Mouse (Mus musculus) lung, embryonic 15.5 days (tissue): Measurements from ENCODE around the gene Lzts3. TPM values are rescaled to one million over a fixed set of nuclear protein-coding genes. Genes with fewer than 3 reads are reported as not detected.
"Not testable (repeated sequence)": the region's sequence is repeated elsewhere in the genome, so short reads cannot be mapped to it uniquely, and the experiment has no call there.

Source experiments
- ATAC-seq: fragments of 200-750 bp; cut with Nextera tagmentation; 2 replicates; pipeline ENCODE4 v1.8.0; 2017; ENCODE audit warnings: moderate number of reproducible peaks, borderline replicate concordance; ENCODE audit not compliant: low FRiP score, low TSS enrichment; ENCODE audit errors: extremely low read depth
- H3K27ac ChIP-seq: fragments of 300-500 bp; sonication (generic); 2 replicates; pipeline ENCODE4 v1.5.1; 2015; ENCODE audit warnings: moderate library complexity, mild to moderate bottlenecking, inconsistent platforms
- H3K27me3 ChIP-seq: fragments of 300-500 bp; sonication (generic); 2 replicates; pipeline ENCODE4 v1.6.1; 2015; ENCODE audit warnings: inconsistent platforms
- H3K36me3 ChIP-seq: fragments of 300-500 bp; sonication (generic); 2 replicates; pipeline ENCODE4 v1.6.1; 2015; ENCODE audit warnings: inconsistent platforms
- H3K4me1 ChIP-seq: fragments of 300-500 bp; sonication (generic); 2 replicates; pipeline ENCODE4 v1.6.1; 2015; ENCODE audit warnings: inconsistent platforms
- H3K4me2 ChIP-seq: fragments of 300-500 bp; sonication (generic); 2 replicates; pipeline ENCODE4 v1.6.1; 2015; ENCODE audit warnings: inconsistent platforms, mild to moderate bottlenecking, moderate library complexity
- H3K4me3 ChIP-seq: fragments of 300-500 bp; sonication (generic); 2 replicates; pipeline ENCODE4 v1.5.1; 2015; ENCODE audit warnings: mild to moderate bottlenecking, inconsistent platforms
- H3K9ac ChIP-seq: fragments of 300-500 bp; sonication (generic); 2 replicates; pipeline ENCODE4 v1.6.1; 2015; ENCODE audit warnings: inconsistent platforms
- H3K9me3 ChIP-seq: fragments of 300-500 bp; sonication (generic); 2 replicates; pipeline ENCODE4 v1.6.1; 2016; ENCODE audit warnings: inconsistent platforms
- WGBS: fragments of 180-500 bp; shearing (Covaris S2); methylation state at CpG from one replicate; pipeline ENCODE4 v1.1.7; 2015; 5-methylcytosine and 5-hydroxymethylcytosine counted together
- polyA plus RNA-seq: library from polyadenylated mRNA; unstranded; fragments of >200 nt; fragmentation: Nextera tagmentation; extraction: Ambion mirVana; gene quantifications from 2 replicates; pipeline ENCODE4 v1.2.1, GENCODE M21; 2015

Gene Lzts3
- polyA plus RNA-seq, 1 experiment from 2014 or later: 3.2 TPM

DNA sequence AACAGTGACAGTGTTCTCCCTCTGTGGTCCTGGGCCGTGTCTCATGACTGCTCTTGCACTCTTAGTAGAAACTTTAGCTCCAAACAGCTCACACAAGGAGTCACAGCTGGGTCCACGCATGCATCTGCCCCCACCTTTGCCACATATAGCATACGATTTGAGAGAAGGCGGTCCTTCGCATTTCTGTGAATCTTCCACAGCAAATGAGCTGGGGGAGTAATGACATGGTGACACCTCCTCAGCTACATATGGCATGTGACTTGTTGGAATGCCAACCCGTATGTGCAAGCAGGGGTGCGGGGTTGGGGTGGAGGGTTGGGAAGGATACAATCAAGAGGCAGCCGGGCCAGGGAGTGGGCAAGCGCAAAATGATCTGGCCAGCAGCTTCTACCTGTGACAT, 13.9 kb upstream of the Lzts3 start:
- WGBS: 86% methylated on average over 9 of the region's 9 CpGs
- no peaks in the 10 kb centered on the region for H3K9me3 ChIP-seq
- no peak overlapping the region for H3K9ac ChIP-seq
- H3K36me3 ChIP-seq: peaks cover 60% of the 10 kb centered on the region
- H3K27me3 ChIP-seq: no peaks in the 10 kb centered on the region
- no peak for ATAC-seq
- no peak overlapping the region for H3K4me3 ChIP-seq
- H3K27ac ChIP-seq: no peak overlapping the region
- H3K4me2 ChIP-seq: no peak overlapping the region
- no peaks in the 10 kb centered on the region for H3K4me1 ChIP-seq

DNA sequence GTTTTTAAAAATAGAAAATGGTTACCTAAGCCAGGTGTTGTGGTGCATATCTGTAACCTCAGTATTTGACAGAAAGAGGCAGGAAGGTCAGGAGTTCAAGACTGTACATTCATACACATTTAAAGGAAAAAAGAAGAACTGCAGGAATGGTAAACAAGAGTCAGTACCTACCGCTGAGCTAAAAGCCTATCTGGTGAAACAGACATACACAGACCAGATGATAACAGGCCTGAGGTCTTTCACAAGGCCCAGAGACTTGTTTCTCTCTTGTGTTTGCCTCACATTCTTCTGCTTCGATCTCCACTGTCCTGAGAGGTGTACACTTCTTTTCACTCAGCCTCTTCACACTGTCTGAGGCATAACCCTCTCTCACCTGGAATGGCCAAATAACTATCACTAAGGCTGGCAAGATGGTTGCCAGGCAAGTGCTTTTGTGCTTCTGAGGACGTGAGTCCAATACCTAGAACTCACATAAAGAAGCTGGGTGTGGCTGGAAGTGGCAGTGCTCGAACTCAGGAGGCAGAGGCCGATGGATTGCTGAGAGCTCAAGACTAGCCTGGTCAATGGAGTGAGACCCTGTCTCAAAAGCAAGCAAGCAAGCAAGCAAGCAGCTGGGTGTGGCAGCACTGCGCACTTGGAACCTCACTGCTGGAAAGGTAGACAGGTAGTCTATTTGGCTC, 13.2 kb upstream of the Lzts3 start:
- Histone ChIP-seq H3K9ac (no peak overlapping the region), H3K9me3 (no peaks in the 10 kb centered on the region), H3K36me3 (peaks cover 53% of the 10 kb centered on the region), H3K4me1 (no peaks in the 10 kb centered on the region), H3K4me3 (no peak overlapping the region), H3K4me2 (no peak overlapping the region), H3K27ac (no peak overlapping the region), H3K27me3 (no peaks in the 10 kb centered on the region)
- WGBS: 83% methylated on average over 6 of the region's 6 CpGs
- ATAC-seq: no peak

DNA sequence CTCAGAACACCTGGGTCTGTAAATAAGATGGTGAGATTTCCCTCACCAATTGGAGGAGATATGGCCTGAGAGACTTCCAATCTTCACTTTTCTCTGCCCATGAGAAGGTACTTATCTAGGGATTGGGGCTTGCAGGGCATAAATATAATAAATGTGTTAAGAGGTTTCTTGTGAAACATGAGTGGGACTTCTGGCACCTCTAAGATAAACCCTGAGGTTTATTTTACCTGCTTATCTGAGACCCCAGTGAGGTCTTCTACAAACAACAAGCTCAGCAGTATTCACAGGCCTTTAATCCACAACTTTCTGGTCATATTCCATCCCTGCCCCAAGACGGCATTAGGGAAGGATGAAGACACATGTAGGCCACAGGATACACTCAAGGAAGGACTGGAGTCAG, 11.2 kb upstream of the Lzts3 start:
- Histone ChIP-seq H3K4me2 (no peak overlapping the region), H3K27me3 (no peaks in the 10 kb centered on the region), H3K4me3 (no peak overlapping the region), H3K27ac (no peak overlapping the region), H3K9me3 (no peaks in the 10 kb centered on the region), H3K9ac (no peak overlapping the region), H3K36me3 (peaks cover 39% of the 10 kb centered on the region), H3K4me1 (no peaks in the 10 kb centered on the region)
- ATAC-seq: no peak
- 71% methylated on average over 1 of the region's 1 CpGs for WGBS

DNA sequence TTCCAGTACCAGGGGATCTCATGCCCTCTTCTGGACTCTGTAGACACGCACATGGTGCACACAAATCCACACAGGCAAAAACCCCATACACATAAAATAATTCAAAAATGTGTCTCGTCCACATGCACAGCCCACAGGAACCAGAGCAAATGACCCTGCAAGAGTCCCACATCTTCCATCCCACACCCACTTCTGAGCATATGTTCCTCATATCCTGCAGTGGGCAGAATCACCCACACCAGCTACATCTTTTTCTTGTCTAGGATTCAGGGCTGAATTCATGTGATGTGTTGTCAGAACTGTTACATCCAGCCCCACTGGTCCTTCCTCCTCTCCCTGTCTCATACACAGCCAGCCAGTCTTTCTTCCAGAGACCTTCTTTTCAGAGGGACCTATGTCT, 10.7 kb upstream of the Lzts3 start:
- Histone ChIP-seq H3K9ac (no peak overlapping the region), H3K4me1 (no peaks in the 10 kb centered on the region), H3K27ac (no peak overlapping the region), H3K4me3 (no peak overlapping the region), H3K36me3 (peaks cover 34% of the 10 kb centered on the region), H3K27me3 (no peaks in the 10 kb centered on the region), H3K9me3 (no peaks in the 10 kb centered on the region), H3K4me2 (no peak overlapping the region)
- ATAC-seq: no peak
- WGBS: 73% methylated on average over 2 of the region's 2 CpGs

DNA sequence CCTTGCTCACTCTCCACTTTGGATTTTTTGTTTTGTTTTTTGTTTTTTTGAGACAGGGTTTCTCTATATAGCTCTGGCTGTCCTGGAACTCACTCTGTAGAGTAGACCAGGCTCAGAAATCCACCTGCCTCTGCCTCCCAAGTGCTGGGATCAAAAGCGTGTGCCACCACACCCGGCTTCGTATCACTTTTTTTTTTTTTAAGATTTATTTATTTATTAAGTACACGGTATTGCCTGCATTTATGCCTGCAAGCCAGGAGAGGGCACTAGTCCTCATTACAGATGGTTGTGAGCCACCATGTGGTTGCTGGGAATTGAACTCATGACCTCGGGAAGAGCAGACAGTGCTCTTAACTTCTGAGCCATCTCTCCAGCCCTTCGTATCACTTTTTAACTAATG, 6.4 kb upstream of the Lzts3 start:
- not testable (repeated sequence) for H3K9me3 ChIP-seq, H3K4me2 ChIP-seq, H3K27ac ChIP-seq, H3K9ac ChIP-seq, H3K36me3 ChIP-seq, H3K27me3 ChIP-seq, ATAC-seq, H3K4me1 ChIP-seq, H3K4me3 ChIP-seq
- 78% methylated on average over 6 of the region's 6 CpGs for WGBS

DNA sequence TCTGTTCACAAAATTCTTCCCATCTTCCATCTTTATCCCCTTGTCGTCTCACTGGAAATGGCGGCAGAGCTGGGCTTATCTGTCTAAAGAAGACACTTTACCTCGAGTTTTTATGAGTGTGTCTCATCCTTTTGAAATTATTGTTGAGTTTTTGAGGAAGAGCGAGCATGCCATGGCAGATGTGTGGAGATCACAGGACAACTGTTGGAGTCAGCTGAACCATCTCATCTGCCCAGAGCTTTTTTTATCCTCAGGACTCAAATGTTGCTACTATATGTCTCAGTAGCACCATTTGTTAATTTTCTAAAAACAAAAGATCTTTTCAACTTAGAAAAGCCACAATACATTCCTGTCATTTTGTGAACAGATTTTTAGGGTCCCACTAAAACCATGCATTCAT, 2.6 kb upstream of the Lzts3 start:
- peaks cover 8% of the 10 kb centered on the region; the same call in 1 of the 2 replicates for H3K27me3 ChIP-seq
- whole genome bisulfite sequencing: 75% methylated on average over 4 of the region's 4 CpGs

DNA sequence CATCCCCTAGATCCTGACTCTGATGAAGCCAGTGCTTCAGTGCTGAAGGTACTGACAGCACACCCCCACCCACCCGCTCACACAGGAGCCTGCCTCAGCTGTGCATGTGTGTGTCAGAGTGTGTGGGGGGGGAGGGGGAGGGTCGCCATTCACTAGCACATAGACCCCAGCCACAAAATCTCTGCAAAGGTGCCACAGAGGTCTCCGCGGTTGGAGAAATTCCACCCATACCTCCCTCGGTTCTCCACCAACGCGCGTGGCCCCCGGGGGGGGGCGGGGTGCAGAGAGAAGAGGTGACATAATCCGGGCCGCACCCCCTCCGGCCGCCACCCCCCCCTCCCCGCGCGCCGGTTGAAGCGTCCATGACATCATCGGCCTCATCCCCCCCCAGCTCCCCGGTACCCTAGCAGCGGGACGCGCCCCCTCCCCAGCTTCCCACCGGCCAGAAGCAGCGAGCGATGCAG, 374 bp downstream of the Lzts3 start:
- peaks cover 11% of the 10 kb centered on the region for H3K4me1 ChIP-seq
- peak overlapping the region; percentile 64 for H3K4me3 ChIP-seq
- no peak overlapping the region for H3K27ac ChIP-seq
- H3K27me3 ChIP-seq: peaks cover 20% of the 10 kb centered on the region
- peak; percentile 62; the same call in 1 of the 2 replicates for ATAC-seq
- H3K4me2 ChIP-seq: peak overlapping the region; percentile 99
- no peaks in the 10 kb centered on the region for H3K9me3 ChIP-seq
- 0% methylated on average over 25 of the region's 27 CpGs for WGBS
- peak overlapping the region; percentile 78 for H3K9ac ChIP-seq
- H3K36me3 ChIP-seq: no peaks in the 10 kb centered on the region

More for the DNA sequence above, 2.6 kb upstream of the Lzts3 start:
- Histone ChIP-seq H3K4me1 (peaks cover 11% of the 10 kb centered on the region), H3K4me3 (no peak overlapping the region), H3K9ac (no peak overlapping the region), H3K36me3 (no peaks in the 10 kb centered on the region), H3K27ac (no peak overlapping the region), H3K4me2 (no peak overlapping the region), H3K9me3 (no peaks in the 10 kb centered on the region)
- no peak for ATAC-seq

DNA sequence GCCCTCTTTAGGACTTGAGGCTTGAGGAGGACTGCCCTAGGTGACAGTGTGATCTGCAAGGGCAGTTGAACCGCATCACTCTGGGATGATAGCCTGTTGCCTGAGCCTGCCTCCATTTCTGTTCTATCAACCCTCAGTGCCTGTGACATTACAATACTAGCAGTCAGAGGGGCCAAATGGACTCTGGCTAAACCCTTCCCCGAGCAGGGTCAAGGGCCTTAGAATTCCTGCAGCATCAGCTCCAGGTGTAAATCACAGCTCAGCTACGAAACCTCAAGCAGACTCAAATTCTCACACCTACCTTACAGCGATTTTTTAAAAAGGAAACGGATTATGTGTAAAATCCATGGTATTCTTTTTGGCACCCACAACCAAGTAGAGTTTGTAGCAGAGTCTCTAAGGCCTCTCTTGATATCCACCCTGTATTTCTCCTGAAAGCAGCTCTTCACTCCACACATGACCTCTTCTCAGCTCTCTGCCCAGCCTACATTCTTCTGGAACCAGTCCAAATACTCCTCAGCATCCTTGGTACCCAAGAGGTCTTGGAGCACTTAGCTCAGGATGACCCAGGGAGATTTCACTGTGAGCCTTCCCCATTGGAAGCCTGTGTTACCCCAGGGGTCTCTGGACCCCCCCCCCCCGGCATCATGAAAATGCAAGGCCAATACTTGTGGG, 1.1 kb downstream of the Lzts3 start:
- Histone ChIP-seq H3K4me2 (peak overlapping the region; percentile 99), H3K9ac (no peak overlapping the region), H3K36me3 (no peaks in the 10 kb centered on the region), H3K27me3 (peaks cover 28% of the 10 kb centered on the region), H3K4me1 (peaks cover 11% of the 10 kb centered on the region), H3K4me3 (peak overlapping the region; percentile 64; the same call in 1 of the 2 replicates), H3K9me3 (no peaks in the 10 kb centered on the region), H3K27ac (no peak overlapping the region)
- no peak for ATAC-seq
- 53% methylated on average over 6 of the region's 6 CpGs for WGBS

DNA sequence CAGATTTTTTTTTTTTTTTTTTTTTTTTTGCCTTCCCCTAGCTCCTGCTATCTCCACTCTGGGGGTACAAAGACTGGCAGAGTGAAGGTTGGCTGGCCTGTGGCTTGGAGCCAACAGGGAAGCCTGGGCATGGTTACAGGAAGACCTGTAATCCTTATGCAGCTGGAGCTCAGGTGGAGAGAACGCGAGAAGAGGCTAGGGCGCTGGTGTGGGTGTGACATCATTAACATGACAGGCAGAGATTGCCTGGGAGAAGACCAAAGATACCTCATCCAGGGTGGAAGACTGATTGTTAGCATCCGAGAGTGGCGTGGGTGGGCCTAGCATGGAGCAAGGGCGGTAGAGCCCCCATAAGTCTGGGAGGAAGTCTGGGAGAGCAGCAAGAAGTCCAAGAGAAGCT, 3.3 kb downstream of the Lzts3 start:
- Histone ChIP-seq H3K27ac (no peak overlapping the region), H3K36me3 (no peaks in the 10 kb centered on the region), H3K9me3 (no peaks in the 10 kb centered on the region), H3K27me3 (peaks cover 50% of the 10 kb centered on the region), H3K4me3 (no peak overlapping the region), H3K4me1 (peaks cover 23% of the 10 kb centered on the region), H3K9ac (no peak overlapping the region), H3K4me2 (no peak overlapping the region)
- 75% methylated on average over 6 of the region's 6 CpGs for WGBS
- ATAC-seq: no peak

DNA sequence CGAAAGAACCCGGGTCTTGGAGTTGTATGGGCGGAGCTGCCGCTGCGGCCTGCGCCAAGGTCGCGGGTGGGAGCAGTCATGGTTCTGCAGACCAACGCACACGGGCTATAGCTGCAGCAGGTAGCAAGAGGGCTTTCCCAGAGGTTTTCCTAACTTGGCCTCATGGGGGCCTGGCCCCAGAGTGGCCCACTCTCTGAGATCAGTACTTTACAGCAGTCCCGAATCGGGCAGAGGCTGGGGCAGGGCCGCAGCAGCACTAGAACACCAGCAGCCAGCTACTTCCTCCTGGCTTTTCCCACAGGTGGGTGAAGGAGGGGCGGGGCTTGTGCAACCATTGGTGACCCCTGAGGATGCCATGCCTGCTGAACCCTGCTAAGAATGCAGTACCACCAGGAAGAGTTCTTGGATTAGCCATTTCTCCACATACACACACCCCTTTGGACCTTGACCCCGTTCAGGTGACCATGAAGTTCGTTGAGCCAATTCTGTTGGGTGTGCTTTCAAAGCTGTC, 4.4 kb downstream of the Lzts3 start:
- Histone ChIP-seq H3K27ac (no peak overlapping the region), H3K9ac (no peak overlapping the region), H3K36me3 (no peaks in the 10 kb centered on the region), H3K9me3 (no peaks in the 10 kb centered on the region), H3K4me1 (peaks cover 26% of the 10 kb centered on the region), H3K4me2 (no peak overlapping the region), H3K4me3 (no peak overlapping the region), H3K27me3 (peaks cover 59% of the 10 kb centered on the region)
- ATAC-seq: no peak
- 30% methylated on average over 16 of the region's 16 CpGs for WGBS

DNA sequence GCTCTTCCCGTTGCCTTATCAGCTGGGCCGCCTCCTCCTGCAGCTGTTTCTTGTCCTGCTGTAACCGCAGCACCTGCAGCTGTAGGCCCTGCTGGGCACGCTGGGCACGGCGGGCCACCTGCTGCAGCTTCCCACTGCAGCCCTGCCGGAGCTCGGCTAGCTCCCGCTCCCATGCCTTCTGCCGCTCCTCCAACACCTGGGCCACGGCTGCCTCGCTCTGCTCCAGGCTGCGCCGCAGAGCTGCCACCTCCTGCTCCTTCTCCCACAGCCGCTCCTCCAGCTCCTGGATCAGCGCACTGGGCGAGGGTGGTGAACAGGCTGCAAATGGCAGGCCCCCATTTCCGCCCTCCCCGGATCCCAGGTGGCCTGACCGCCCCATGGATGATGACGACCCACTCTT, 6.8 kb downstream of the Lzts3 start:
- WGBS: 27% methylated on average over 21 of the region's 21 CpGs
- Histone ChIP-seq H3K9me3 (no peaks in the 10 kb centered on the region), H3K27ac (no peak overlapping the region), H3K36me3 (no peaks in the 10 kb centered on the region), H3K4me2 (peak overlapping the region; percentile 75), H3K9ac (no peak overlapping the region), H3K4me3 (no peak overlapping the region), H3K4me1 (peaks cover 15% of the 10 kb centered on the region), H3K27me3 (peaks cover 53% of the 10 kb centered on the region)
- ATAC-seq: no peak; the same call in 1 of the 2 replicates

DNA sequence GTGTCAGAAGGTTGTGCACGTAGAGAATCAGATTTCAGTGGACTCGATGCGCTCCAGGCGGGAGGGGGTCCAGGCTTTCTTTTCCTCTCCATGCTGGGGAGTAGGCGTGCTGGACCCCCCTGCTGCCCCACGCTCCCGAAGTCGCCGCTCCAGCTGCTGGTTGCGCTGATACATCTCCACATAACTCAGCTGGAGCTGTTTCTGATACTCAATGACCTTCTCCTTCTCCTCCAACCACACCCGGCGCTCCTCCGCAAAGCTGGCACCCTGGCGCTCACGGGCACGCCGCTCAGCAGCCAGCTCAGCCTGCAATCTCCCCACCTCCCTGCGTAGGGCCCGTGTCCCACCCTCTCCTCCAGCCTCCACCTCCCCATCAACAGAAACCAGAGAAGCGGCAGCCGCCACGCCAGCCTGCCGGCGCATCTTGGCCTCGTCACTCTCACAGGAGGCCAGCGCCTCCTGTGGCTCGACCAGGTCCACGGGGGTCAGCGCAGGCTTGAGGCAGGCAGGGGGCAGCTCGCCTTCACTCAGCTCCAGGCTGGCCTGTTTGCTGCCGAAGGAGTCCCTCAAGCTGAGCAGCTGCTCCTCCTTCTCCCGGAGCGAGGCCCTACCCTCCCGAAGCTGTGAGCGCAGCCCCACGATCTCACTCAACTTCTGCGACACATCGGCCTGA, 7.7 kb downstream of the Lzts3 start:
- WGBS: 3% methylated on average over 38 of the region's 38 CpGs
- H3K4me3 ChIP-seq: peak overlapping the region; percentile 37
- H3K4me1 ChIP-seq: peaks cover 15% of the 10 kb centered on the region
- H3K4me2 ChIP-seq: peak overlapping the region; percentile 75
- peaks cover 51% of the 10 kb centered on the region for H3K27me3 ChIP-seq
- ATAC-seq: peak; percentile 52
- no peaks in the 10 kb centered on the region for H3K36me3 ChIP-seq
- no peak overlapping the region for H3K27ac ChIP-seq
- H3K9me3 ChIP-seq: no peaks in the 10 kb centered on the region
- peak overlapping the region; percentile 39 for H3K9ac ChIP-seq
